Mouse (Mus musculus) ES-E14 (cell line): ENCODE results near the gene Dpy19l3. TPM values are rescaled to one million over a fixed set of nuclear protein-coding genes. Genes with fewer than 3 reads are reported as not detected.
A peak's percentile ranks its signal among the peaks of the same experiment; 100 is the strongest.

Experiments used
- DNase-seq: peaks from one replicate; pipeline ENCODE4 v3.0.0-alpha.2; 2013; ENCODE audit warnings: low read depth, low spot score
- H3K27ac ChIP-seq: 2 replicates; pipeline ENCODE4 v1.5.1; 2012; ENCODE audit warnings: low read depth, mild to moderate bottlenecking, low read length, moderate library complexity, mixed read lengths; ENCODE audit not compliant: poor library complexity, insufficient read depth, severe bottlenecking
- H3K36me3 ChIP-seq: 2 replicates; pipeline ENCODE4 v1.6.1; 2012; ENCODE audit warnings: mild to moderate bottlenecking, low read length, moderate library complexity, mixed read lengths; ENCODE audit not compliant: control insufficient read depth, poor library complexity, insufficient read depth, severe bottlenecking
- H3K4me1 ChIP-seq, 2 experiments: fragments of 150-350 bp in 1 of 2; sonication (generic) in 1 of 2; 2 replicates each; pipeline ENCODE4 v1.6.1; 2012; ENCODE audit warnings: low read length in 2 of 2, mild to moderate bottlenecking in 1 of 2, mixed read lengths in 1 of 2; ENCODE audit not compliant: control insufficient read depth in 2 of 2, insufficient read depth in 2 of 2, poor library complexity in 1 of 2
- H3K4me3 ChIP-seq, 2 experiments: fragments of 150-350 bp in 1 of 2; sonication (generic) in 1 of 2; 2 replicates each; pipeline ENCODE4 v1.5.1; 2012; ENCODE audit warnings: low read length in 2 of 2, low read depth in 1 of 2, mild to moderate bottlenecking in 1 of 2, mixed read lengths in 1 of 2; ENCODE audit not compliant: insufficient read depth in 1 of 2, poor library complexity in 1 of 2, severe bottlenecking in 1 of 2
- H3K9ac ChIP-seq: 2 replicates; pipeline ENCODE4 v1.6.1; 2012; ENCODE audit warnings: low read depth, mild to moderate bottlenecking, low read length, mixed read lengths; ENCODE audit not compliant: poor library complexity, insufficient read depth, severe bottlenecking
- H3K9me3 ChIP-seq: fragments of 150-350 bp; sonication (generic); 2 replicates; pipeline ENCODE4 v1.6.1; 2012; ENCODE audit warnings: low read depth, mild to moderate bottlenecking, low read length; ENCODE audit not compliant: control insufficient read depth, insufficient read depth
- CHD2 ChIP-seq: IDR thresholded peaks from 2 replicates; pipeline ENCODE4 v1.6.1; 2014; ENCODE audit warnings: mild to moderate bottlenecking, low read depth, low read length, inconsistent platforms
- HCFC1 ChIP-seq: IDR thresholded peaks from 2 replicates; pipeline ENCODE4 v1.6.1; 2012; ENCODE audit warnings: low read length, inconsistent platforms, borderline replicate concordance; ENCODE audit not compliant: insufficient read depth
- MAFK ChIP-seq: IDR thresholded peaks from 2 replicates; pipeline ENCODE4 v1.6.1; 2014; ENCODE audit warnings: mild to moderate bottlenecking, low read depth, low read length, inconsistent platforms; ENCODE audit not compliant: insufficient read depth
- ZC3H11A ChIP-seq: IDR thresholded peaks from 2 replicates; pipeline ENCODE4 v1.6.1; 2012; ENCODE audit warnings: low read depth, mild to moderate bottlenecking, inconsistent platforms, low read length, borderline replicate concordance
- ZNF384 ChIP-seq: IDR thresholded peaks from 2 replicates; pipeline ENCODE4 v1.6.1; 2012; ENCODE audit warnings: low read depth, low read length, inconsistent platforms
- in situ Hi-C, 2 experiments: fragments of 600-800 bp; cut with MboI; formaldehyde crosslinking; loops; one replicate each; pipeline ENCODE4 v1.15.1; 2025; ENCODE audit warnings: low sequenced_read_pairs in 2 of 2, inconsistent platforms in 1 of 2; ENCODE audit not compliant: unreplicated experiment in 2 of 2
- total RNA-seq: library from RNA; depleted of rRNA; stranded (reverse); fragments of 300-350 nt; gene quantifications from 2 replicates; pipeline ENCODE4 v1.2.3, GENCODE M21; 2012

Dpy19l3 gene
- total RNA-seq, 1 experiment: 39.5 TPM

DNA sequence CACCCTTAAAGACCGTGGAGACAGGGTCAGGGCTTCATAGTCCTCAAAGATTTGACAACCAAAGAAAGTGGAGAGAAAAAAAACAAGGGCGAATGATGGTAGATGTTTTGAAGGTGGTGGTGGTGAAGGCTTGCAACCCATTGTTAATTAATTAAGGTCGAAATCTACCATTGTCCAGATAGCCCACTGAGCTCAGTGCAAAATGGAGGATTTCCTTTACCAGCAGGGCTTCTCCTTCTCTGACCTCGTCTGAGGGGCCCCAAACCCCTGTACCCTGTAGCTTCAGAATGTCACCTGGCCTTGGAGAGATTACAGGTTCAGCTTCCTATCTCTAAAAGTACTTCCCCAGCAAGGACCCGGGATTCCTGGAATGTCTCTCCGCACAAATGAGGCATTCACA lies 96.4 kb downstream of the Dpy19l3 start:
- peaks cover 2 to 11% of the 10 kb centered on the region in 2 experiments; a peak in 2 of 4 replicates for H3K4me1 ChIP-seq
- no peak for DNase-seq
- H3K27ac ChIP-seq: no peak overlapping the region
- TF ChIP-seq ZNF384: no peak
- no peak for TF ChIP-seq MAFK
- TF ChIP-seq ZC3H11A: no peak
- TF ChIP-seq HCFC1: no peak
- no peak for TF ChIP-seq CHD2
- in situ Hi-C loops: no loop called here
- no peak overlapping the region for H3K4me3 ChIP-seq
- no peaks in the 10 kb centered on the region for H3K36me3 ChIP-seq
- H3K9ac ChIP-seq: no peak overlapping the region
- no peaks in the 10 kb centered on the region for H3K9me3 ChIP-seq

DNA sequence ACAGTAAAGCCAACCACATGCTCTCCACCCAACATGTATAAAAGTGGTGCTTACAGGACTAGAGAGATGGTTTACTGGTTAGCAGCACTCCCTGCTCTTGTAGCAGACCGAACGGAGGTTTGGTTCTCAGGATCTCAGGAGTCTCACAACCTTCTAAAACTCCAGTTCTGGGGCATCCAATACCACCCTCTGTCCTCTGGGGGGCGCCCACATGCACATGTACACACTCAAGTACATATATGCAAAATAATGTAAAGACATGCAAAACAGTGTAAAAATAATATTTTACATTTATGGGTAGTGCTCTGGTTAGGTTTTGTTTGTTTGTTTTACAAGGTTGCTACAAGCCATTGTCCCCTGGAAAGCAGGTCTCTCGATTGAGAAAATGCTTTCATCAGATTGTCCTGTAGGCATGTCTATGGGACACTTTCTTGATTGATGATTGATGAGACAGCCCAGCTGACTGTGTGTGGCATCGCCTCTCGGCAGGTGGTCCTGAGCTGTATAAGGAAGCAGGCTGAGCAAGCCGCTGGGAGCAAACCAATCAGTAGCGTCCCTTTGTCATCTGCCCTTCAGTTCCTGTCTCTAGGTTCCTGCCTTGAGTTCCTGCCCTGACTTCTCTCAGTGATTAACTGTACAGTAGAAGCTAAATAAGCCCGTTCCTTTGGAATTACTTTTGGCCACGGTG lies 102.5 kb downstream of the Dpy19l3 start:
- no peak for DNase-seq
- H3K27ac ChIP-seq: no peak overlapping the region

DNA sequence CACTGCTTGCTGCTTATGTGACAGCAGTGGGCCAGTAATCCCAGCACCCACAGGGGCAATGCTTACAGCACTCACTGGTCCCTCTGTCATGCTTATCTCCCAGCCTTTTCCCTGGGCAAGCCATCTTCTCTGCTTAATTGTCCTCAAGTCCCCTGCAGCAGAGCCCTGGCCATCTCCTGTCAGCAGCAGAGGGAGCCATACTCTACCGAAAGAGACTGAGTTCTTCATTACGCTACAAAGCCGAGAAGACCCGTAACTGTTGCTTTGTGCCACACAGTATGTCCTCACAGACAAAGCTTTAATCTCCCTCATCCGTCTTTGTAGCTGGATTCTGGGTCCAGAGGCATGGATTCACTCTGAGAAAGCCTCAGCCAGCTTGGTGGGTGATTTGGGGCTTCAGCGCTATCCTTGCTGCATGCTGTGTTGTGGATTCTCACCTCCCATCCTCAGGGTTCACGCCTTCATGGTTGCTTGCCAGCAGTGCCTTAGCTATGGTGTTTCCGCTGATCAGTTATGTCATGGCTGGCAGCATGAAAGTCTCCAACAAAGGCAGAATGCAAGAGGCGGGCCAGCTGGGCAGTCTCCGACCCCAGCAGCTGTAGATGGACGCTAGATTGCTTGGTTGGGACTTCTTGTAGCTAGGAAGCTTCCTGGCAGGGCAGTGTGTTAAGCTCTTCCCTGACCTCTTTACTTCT lies 103.4 kb downstream of the Dpy19l3 start:
- Histone ChIP-seq H3K9ac (no peak overlapping the region), H3K36me3 (no peaks in the 10 kb centered on the region), H3K4me1 (peaks cover 0 to 2% of the 10 kb centered on the region in 2 experiments; a peak in 1 of 4 replicates), H3K9me3 (no peaks in the 10 kb centered on the region), H3K27ac (no peak overlapping the region), H3K4me3 (no peak overlapping the region)
- in situ Hi-C loops: no loop called here
- DNase-seq: no peak
- TF ChIP-seq ZNF384: no peak
- no peak for TF ChIP-seq CHD2
- TF ChIP-seq ZC3H11A: no peak

More for the DNA sequence above, 102.5 kb downstream of the Dpy19l3 start:
- no peak overlapping the region for H3K9ac ChIP-seq
- H3K9me3 ChIP-seq: no peaks in the 10 kb centered on the region
- H3K4me3 ChIP-seq: no peak overlapping the region
- in situ Hi-C loops: no loop called here
- H3K4me1 ChIP-seq: peaks cover 0 to 3% of the 10 kb centered on the region in 2 experiments; a peak in 1 of 4 replicates
- no peaks in the 10 kb centered on the region for H3K36me3 ChIP-seq
- TF ChIP-seq MAFK (no peak), ZC3H11A (no peak), HCFC1 (no peak), ZNF384 (no peak), CHD2 (no peak)

DNA sequence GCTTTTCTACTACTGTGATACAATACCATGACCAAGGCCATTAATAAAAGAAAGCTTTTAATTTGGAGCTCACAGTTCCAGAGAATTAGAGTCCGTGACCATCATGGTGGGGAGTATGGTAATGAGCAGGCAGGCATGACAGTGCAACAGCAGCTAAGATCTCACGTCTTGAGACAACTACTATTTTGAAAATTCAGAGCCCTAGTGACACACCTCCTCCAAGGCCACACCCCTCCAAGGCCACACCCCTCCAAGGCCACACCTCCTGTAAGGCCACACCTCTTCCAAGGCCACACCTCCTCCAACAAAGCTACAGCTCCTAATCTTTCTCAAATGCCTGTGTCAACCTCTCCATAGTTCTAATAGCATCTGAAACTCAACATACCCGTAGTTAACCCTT lies 105.2 kb downstream of the Dpy19l3 start:
- H3K4me1 ChIP-seq: peaks cover 0 to 2% of the 10 kb centered on the region in 2 experiments; a peak in 1 of 4 replicates
- no peak overlapping the region for H3K27ac ChIP-seq
- no peaks in the 10 kb centered on the region for H3K9me3 ChIP-seq
- no peak overlapping the region for H3K9ac ChIP-seq
- peak overlapping the region in 1 of 2 experiments; percentile 29; a peak in 3 of 4 replicates for H3K4me3 ChIP-seq
- in situ Hi-C loops: no loop called here
- DNase-seq: peak; percentile 60
- no peak for TF ChIP-seq HCFC1
- peak; percentile 78; the same call in 1 of the 2 replicates for TF ChIP-seq MAFK
- peaks cover 7% of the 10 kb centered on the region; the same call in 1 of the 2 replicates for H3K36me3 ChIP-seq
